Mouse (Mus musculus) hematopoietic stem cell, adult 5-6 weeks (primary cell): Measurements from ENCODE around the gene Commd9. TPM values are rescaled to one million over a fixed set of nuclear protein-coding genes. Genes with fewer than 3 reads are reported as not detected.
A peak's percentile ranks its signal among the peaks of the same experiment; 100 is the strongest.

Experiments used
- ATAC-seq, 2 experiments: fragments of 125-278 bp in 1 of 2; replicated peaks in 1 of 2; 2 replicates each; pipeline ENCODE4 v1.8.0; 2016 to 2017; ENCODE audit warnings: inconsistent platforms in 2 of 2, mild to moderate bottlenecking in 2 of 2, moderate number of reproducible peaks in 2 of 2, low read depth in 1 of 2, moderate TSS enrichment in 1 of 2; ENCODE audit not compliant: low FRiP score in 2 of 2, poor library complexity in 2 of 2, severe bottlenecking in 2 of 2, insufficient read depth in 1 of 2, low TSS enrichment in 1 of 2
- total RNA-seq: library from RNA; stranded (forward); fragments of 172-1452, 232-1000 nt; gene quantifications from 2 replicates; pipeline ENCODE4 v1.2.3, GENCODE M21; 2017

The Commd9 gene
- total RNA-seq, result 22.1 and 29.5 TPM in 2 replicates

DNA sequence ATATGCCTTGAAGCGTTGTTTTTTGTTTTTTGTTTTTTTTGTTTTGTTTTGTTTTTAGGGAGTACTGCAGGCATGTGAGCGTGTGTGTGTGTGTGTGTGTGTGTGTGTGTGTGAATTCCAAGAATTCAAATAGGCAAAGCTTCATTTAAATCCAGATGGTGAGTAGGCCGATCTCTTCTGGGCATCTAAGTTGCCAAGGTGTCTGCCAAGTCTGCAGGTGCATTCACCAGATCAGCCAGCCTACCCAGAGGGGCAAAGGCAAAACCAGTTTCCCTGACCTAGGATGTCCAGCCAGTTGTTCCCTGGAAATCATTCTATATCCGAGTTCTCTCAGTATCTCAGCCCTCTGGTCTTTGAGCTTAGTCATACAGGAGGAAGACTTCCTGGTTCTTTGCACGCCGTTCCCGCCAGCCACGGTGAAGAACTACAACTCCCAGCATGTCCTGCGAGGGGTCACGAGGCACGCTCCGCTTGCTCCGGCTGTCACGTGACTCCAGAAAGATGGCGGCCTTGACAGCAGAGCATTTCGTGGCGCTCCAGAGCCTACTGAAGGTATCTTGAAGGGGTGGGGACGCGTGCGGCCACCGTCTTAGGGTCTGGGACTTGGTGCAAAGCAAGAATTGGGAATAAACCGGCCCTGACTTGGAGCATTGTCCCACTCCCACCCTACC is at the start of gene Commd9:
Commd9 (plus strand) TSS at position 480 of the 671 bp plus-strand sequence.
- ATAC-seq, result peak; percentile 98 to 99

DNA sequence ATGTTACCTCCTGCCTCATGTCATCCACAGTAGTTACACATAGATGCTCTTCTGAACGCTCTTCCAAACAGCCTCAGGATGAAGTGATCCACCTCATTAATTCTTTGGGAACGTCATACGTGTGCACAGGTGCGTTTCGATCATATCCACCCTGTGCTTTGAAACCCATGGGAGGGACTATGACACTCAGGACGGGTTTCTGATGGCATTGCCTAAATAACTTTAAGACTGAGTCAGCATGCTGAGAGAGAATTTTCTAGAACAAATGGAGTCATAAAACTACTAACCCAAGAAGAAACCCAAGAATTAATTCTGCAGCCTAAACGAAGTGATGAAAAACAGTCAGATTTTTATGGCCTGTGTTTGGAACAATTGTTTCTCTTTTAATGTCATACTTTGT is 43.3 kb upstream of the Commd9 start:
- ATAC-seq, result no peak

DNA sequence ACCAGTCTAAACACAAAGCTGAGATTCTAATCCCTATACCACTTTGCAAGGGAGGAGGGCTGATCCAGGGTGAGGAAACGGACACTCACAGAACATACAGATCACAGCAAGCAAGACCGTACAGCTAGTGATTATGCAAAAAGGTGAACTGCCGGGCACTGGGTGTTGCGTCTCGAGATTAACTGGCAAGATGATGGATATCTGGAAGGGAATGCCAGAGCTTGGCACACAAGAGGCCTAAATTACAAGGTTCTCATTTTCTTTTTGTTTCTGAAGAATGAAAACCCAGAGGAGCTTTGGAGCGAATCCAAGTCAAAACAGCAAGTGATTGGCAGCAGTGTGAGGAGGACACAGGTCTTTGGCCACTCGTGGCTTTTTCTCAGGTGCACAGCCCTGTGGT is 31.3 kb upstream of the Commd9 start:
- no peak for ATAC-seq

DNA sequence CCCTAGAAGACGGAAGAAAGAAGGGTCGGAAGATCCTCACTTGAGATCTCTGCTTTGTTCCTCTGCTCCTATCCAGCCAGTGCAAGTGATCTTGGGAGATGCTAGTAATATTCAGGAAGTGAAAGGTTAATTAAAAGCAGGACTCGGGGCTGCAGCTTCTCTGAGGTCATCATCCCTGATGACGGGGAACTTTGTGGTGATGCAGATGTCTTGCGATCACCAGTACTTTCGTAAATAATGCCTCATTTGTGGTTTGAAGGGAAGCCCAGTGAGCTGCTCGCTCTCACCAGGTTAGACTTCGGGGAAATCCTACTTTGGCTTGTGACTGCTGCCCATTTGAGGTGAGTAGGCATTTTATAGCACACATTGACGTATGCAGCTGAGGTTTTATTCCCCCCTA is 29.9 kb upstream of the Commd9 start:
- no peak for ATAC-seq

DNA sequence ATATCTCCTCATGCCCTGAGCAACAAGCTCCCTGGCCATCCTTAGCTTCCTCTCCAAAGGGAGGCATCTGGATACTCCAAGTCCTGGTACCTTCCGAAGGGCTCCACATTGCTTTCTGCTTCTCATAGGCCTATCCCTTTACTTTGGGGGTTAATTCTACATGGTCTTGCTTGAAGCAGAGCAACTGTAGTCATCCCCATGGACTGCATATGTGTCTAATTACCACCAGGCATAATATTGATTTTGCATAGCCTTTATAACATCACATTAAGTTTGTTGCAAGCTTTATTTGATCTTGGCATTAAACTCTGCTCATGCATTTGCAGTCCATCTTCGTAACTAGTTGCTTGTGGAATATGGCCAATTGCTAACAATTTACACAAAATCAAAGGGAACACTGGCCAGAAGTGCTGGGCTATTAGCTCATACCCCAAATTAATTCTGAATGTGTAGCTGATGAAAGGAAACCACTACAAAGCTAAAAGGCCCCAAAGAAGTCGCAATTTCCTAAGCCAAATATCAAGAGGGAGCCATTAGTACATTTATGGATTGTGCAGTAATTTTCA is 25.0 kb upstream of the Commd9 start:
- ATAC-seq, result no peak

DNA sequence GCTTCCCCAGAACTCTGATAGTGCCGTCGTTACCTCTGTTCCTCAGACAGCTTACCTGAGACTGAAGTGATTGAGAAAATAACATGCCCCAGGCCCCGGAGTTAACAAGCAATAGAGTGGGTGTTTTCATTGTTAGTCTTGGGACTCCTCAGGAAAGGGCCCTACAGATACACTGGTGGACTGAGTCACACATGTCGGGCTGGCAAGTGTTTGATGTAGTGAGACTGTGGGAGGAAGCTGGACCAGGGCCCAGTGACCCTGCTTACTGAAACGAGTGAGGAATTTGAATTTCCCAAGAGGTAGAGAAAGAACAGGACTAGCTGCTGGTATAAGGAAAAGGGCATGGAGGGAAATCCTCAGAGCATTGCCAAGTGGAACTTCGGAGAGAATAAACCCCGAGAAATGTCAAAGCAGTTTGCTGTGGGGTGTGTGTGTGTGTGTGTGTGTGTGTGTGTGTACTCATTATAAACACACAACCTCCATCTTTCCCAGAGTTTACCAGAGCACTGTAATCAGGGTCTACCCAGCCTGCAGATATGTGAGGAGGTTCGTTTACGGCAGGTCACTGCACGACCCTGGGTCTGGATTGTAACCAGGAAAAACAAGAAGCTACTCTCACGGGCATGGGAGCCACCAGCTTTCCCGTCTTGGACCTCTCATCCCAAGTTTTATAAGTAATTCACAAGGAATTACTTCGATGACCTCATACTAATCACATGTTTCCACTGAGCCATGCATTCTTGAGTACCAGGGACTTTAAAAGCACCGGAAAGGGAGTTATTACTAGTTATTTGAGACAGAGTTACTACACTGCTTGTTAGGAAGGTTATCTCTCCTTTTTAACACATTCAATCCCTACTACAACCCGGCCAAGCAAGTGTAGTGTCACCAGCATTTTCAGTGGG is 23.6 kb upstream of the Commd9 start:
- ATAC-seq, result no peak

DNA sequence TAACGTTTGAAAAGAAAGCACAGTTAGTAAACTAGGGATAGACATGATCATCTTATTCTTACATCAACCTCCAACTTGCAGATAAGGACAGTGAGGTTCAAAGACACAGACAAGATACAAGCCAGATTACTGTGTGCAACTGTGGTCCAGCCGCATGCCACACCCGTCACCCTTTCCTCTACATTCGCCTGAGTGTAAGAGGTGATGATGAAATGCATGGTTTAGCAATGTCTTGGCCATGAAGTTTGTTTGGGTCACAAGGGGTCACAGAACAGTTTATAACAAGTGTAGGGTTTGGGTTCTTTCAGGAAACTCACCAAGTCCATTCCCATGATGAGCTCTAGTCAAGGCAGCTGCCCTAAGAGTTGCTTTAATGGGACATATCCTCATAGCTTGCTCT is 17.4 kb upstream of the Commd9 start:
- no peak; a peak in 1 of 4 replicates for ATAC-seq

DNA sequence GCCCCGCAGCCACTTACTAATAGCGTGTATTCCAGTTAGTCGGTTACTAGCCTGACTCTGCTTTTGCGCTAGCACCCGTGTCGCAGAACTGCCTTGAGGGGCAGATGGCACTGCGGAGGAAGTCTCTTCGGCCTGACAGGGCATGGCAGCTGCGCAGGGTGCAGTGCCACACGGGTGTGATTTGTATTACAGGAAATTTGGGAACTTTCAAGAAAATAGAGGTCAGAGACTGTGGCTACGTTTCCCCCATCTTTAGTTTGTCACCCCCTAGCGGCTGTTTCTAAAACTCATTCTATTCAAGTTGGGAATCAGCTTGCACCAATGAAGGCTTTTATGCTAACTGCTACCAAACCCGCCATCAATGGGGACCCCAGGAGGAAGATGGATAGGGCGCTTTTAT is 14.9 kb upstream of the Commd9 start:
- peak; percentile 63 to 65 for ATAC-seq

DNA sequence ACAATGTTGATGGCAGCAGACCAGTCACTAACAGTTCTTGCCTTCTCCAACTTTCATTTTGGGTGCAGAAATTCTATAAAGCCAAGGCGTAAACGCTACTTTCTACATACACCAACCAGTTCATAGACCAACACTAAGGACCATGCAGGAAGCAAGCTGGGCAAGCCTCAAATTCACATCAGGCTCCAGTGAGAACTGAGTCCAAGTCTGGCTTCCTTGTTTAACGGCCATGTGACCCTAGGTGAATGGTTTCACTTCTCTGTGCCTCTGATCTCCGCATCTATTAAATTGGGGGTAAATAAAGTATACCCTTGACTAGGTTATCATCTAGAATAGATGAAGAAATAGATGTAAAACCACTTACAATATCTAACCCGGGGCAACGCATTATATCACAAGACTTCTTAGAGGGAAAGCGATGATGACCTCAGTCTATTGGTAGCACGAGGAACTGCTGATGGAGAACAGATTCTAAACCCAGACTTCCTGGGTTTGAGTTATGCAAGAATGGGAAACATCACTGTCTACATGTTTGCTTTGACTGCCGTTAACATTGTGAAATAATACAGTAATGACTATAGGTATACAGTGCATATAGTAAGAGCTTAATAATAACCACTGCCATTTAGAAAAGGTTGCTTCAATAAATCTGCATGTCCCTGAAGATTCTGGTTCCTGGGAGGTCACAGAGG is 4.4 kb upstream of the Commd9 start:
- no peak for ATAC-seq

DNA sequence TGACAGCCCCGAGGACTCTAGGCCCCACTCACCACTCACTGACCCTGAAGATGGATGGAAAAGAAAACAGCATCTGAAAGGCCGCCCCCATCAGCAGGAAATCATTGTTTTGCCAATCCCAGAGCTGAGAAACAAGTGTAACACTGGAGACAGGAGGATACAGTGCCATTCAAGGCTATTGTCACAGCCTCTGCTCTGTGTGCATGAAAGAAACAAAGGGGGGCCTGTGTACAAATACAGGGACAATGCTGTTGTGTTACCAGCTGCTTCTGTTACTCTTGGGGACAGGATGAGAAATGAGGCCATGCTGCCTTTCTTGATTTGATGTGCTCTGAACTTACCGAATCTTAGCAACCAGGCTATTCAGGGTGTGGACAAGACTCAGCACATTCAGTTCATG is 3.0 kb upstream of the Commd9 start, which contains the start of gene Prr5l:
Prr5l (minus strand) TSS at position 30 of the 400 bp plus-strand sequence.
- ATAC-seq, result no peak

DNA sequence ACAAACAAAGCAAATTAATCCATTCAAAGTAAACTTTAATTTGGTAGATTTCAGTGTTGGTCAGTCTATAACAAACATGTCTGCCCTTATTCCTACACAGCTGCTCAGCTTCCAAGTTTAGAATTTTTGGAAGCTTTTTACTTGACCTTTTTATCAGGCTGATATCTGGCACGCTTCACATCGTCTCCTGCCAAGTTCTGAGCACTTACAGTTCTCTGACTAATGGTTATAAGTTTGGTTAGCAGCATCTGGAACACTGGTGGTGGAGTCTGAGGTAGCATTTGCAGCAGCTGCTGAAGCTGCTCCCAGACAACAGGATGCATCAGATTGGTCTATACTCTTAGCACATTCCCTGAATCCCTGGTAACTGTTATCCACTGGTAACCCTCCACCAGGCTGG is 1.8 kb upstream of the Commd9 start:
- no peak for ATAC-seq

DNA sequence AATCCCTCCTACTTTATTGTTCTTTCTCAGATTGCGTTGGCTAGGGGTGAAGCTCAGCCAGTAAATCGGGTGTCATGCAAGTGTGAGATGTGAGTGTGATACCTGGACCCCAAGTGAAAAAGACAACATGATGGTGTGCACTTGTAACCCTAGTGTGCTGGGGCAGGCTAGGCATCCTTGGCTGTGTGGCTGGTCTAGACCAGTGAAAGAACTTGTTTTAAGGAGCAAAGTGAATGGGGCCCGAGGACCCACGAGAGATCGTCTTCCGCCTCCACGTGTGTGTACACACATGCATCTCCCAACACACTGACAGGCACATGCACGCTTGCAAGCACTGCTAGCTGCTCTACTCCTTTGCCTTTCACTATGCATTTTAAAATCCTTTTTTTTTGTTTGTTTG is 2.8 kb downstream of the Commd9 start:
- ATAC-seq, result no peak

DNA sequence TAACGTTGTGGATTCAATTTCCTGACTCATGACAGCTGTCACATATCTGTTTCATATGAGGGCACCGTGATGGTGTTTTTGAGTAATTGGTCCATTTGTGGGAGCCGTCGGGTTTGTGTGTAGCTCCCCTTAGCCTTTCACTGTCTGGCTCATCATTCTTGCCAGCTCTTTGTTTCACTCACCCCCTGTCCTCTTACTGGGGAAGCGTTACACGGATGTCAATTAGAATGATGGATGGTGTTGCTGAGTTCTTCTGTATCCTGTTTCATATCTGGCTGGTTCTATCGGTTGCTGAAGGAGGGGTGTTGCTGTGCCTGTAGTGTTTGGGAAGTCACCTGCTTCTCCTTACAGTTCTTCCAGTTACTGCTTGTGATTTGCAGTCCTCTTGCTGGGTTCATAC is 5.1 kb downstream of the Commd9 start:
- no peak for ATAC-seq

DNA sequence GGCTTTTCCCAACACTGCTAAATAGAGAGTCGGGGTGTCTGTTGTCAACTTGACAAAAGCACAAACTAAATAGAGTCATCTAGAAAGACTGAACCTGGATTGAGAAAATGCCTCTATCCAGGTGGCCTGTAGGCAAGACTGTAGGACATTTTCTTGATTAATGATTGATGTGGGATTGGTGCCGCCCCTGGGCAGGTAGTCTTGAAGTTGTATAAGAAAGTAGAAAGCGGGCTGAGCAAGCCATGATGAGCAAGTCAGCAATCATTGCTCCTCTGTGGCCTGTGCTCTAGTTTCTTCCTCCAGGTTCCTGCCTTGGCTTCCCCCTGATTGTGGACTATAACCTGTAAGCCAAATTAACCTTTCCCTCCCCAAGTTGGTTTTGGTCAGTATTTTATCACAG is 8.1 kb downstream of the Commd9 start:
- ATAC-seq, result no peak

DNA sequence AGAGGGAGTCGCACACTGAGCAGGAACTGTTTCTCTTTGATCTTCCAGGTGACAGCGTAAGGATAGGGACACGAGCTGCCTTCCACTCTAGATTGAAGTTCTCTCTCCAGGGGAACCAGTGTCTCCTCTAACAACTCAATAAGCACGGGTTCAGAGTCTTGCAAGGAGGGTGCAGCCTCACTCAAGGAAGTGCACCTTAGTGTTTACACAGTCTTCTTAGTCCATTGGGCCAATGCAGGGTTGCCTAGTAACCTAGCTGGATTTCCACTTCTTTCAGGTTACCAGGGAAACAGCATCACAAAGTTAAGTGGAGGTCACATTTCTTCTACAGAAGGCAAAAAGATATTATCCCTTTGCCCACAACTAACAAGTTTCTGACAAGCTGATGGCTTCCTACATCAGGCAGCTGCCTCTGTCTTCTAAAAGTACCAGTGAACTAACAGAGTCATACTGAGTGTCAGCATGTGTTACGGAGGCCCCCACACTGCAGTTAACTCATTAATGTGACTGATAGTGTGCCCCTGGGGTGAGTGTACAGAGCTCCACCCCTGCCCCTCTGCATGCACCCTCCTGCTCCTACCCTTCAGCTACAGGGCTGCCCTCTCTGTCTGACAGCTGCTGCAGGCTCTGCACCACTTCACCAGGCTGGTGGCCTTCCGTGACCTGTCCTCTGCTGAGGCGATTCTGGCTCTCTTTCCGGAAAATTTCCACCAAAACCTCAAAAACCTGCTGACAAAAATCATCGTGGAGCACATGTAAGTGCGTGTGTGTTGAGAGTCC is 10.6 kb downstream of the Commd9 start:
- ATAC-seq, result no peak

DNA sequence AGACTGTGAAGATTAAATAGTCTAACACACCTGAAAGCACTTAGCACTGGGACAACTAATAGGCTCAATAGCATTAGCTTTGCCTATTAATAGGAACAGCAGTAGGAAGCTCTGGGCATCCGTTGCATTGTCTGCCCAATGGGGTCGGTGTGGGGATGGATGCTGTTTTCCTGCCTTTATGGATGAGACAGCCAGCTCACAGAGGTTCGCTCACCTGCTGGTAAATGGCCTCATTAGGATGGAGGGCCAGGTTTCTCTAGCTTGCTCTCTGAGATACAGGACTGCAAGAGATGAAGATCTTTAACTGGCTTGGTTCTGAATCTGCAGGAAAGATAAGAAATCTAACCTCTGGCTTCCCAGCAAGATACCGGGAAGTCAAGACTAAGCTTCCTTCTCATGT is 16.1 kb downstream of the Commd9 start:
- ATAC-seq, result no peak
